Mouse (Mus musculus) effector memory CD4-positive, alpha-beta T cell, adult 5 months (primary cell): Measurements from ENCODE around the gene Klhl23. TPM values are rescaled to one million over a fixed set of nuclear protein-coding genes. Genes with fewer than 3 reads are reported as not detected.

Experiments
- polyA plus RNA-seq: library from polyadenylated mRNA; unstranded; fragments of 100-300 nt; shearing (Covaris generic); gene quantifications from one replicate; pipeline ENCODE4 v1.2.1, GENCODE M21; 2017

Klhl23 gene
- not detected for polyA plus RNA-seq

GRCm38 (mm10) chr2:69821711-69822110 is at the start of gene Klhl23:
Klhl23 (plus strand) TSS chr2:69821944.

GRCm38 (mm10) chr2:69789429-69790069 is 32.2 kb upstream of the Klhl23 start, which contains the start of the genes Ccdc173 and Phospho2:
Ccdc173 (minus strand) TSS chr2:69789575.
Phospho2 (plus strand) TSS chr2:69789623.

GRCm38 (mm10) chr2:69861485-69862091 is 39.8 kb downstream of the Klhl23 start, which contains the start of gene Ssb:
Ssb (plus strand) TSS chr2:69861562.

GRCm38 (mm10) chr2:69885451-69886305 is 63.9 kb downstream of the Klhl23 start, which contains the start of gene Mettl5:
Mettl5 (minus strand) TSS chr2:69885615.

Other genes starting within 250 kb of the Klhl23 start
- gene Lrp2, start 235.9 kb upstream of the Klhl23 start, polyA plus RNA-seq: not detected
- 0.67 TPM for gene Bbs5, start 174.8 kb upstream of the Klhl23 start, polyA plus RNA-seq
- gene Klhl41, start 151.8 kb upstream of the Klhl23 start, polyA plus RNA-seq: not detected
- gene Fastkd1, start 108.4 kb upstream of the Klhl23 start, polyA plus RNA-seq: 9.9 TPM
- 218 TPM for gene Ppig, start 99.4 kb upstream of the Klhl23 start, polyA plus RNA-seq
- gene Ccdc173, start 32.4 kb upstream of the Klhl23 start, polyA plus RNA-seq: 0.27 TPM
- 20.6 TPM for gene Phospho2, start 32.3 kb upstream of the Klhl23 start, polyA plus RNA-seq
- 318 TPM for gene Ssb, start 39.6 kb downstream of the Klhl23 start, polyA plus RNA-seq
- gene Mettl5, start 63.7 kb downstream of the Klhl23 start, polyA plus RNA-seq: 23.1 TPM
- 24.8 TPM for gene Ubr3, start 75.3 kb downstream of the Klhl23 start, polyA plus RNA-seq
- gene Myo3b, start 217.2 kb downstream of the Klhl23 start, polyA plus RNA-seq: 5.0 TPM